ENCODE assay signal across 14 mouse cellular contexts in the genomic region with DNA sequence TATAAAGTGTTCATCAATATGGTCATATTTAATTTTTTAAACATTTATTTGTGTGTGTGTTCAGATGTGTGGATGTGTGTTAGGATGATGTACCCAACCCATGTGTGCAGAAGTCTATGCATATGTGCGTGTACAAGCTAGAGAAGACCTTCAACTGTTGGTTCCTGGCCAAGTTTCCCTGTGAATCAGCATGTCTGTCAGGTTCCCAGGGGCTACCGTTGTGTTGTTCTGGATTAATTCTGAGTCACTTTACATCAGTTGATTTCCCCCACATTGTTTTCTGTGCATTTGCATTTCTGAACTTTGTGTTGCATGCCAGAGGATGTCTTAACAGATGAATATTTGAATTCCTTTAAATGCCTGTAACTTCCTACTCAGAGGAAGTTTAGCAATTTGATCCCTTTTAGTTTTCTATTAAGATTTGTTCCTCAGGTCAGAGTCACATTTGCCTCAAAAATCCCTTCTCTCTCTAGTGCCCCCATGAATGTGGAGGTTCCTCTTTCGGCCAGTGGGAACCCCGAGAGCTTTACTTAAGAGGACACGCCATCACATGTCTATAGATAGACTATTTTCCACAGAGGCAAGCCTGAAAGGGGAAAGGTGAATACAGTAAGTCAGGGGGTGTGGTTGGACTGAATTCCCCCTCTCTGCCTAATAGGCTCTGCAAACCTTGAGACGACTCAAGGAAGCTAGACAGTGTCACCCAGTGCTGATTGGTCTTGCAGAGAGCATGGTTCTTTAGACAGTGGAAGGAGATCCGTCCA.
DNase-seq lines count a peak whose midpoint lies in the region; ATAC-seq and TF ChIP-seq lines count a peak whose summit lies in the region.
"Had no signal": no experiment of that assay in that cellular context is flagged by ENCODE, and none has a peak within 500 bp of the region (broad histone marks: within the 10 kb centered on the region; RNA-seq: fewer than 3 reads in every experiment).

No protein-coding gene starts in this region.

- no peak overlapping the region for H3K9ac ChIP-seq in limb, embryonic 14.5 days (ENCODE audit: low read depth, low read length, severe bottlenecking)

- no peak overlapping the region for H3K4me2 ChIP-seq in limb, embryonic 14.5 days (replicated peaks; ENCODE audit: low read depth, low read length, severe bottlenecking)

- no peak overlapping the region for H3K27ac ChIP-seq in limb, embryonic 14.5 days (replicated peaks; ENCODE audit: low read depth, low read length)
- H3K27ac ChIP-seq in limb, embryonic 10.5 days, result no peak overlapping the region
- H3K27ac ChIP-seq: heart, adult 2 months; stomach, postnatal 0 days had no signal

- no peaks in the 10 kb centered on the region for H3K27me3 ChIP-seq in limb, embryonic 14.5 days (ENCODE audit: control insufficient read depth, insufficient read depth, low read length)
- no peaks in the 10 kb centered on the region for H3K27me3 ChIP-seq in limb, embryonic 10.5 days (ENCODE audit: low read depth, poor library complexity, severe bottlenecking)

- H3K9me3 ChIP-seq in limb, embryonic 14.5 days (ENCODE audit: control insufficient read depth, low read length), result no peaks in the 10 kb centered on the region
- H3K9me3 ChIP-seq in limb, embryonic 10.5 days (replicated peaks), result no peaks in the 10 kb centered on the region

- H3K4me3 ChIP-seq in limb, embryonic 14.5 days (replicated peaks; ENCODE audit: low read length), result no peak overlapping the region
- no peak overlapping the region for H3K4me3 ChIP-seq in limb, embryonic 10.5 days
- H3K4me3 ChIP-seq: heart, adult 2 months had no signal

- peaks cover 11% of the 10 kb centered on the region for H3K4me1 ChIP-seq in limb, embryonic 14.5 days (ENCODE audit: control insufficient read depth, insufficient read depth, low read length)
- peaks cover 23% of the 10 kb centered on the region for H3K4me1 ChIP-seq in limb, embryonic 10.5 days

- no peaks in the 10 kb centered on the region for H3K36me3 ChIP-seq in limb, embryonic 14.5 days (ENCODE audit: control insufficient read depth, insufficient read depth, low read length)
- no peaks in the 10 kb centered on the region for H3K36me3 ChIP-seq in limb, embryonic 10.5 days

- DNase-seq in adrenal gland, adult (ENCODE audit: inconsistent age in 2 of 2, low spot score in 1 of 2), result peak; percentile 36 to 89
- no peak for DNase-seq in adrenal gland, adult 18-20 months (ENCODE audit: low spot score in 2 of 2)
- no peak for DNase-seq in limb, embryonic 14.5 days (ENCODE audit: low spot score)
- no peak for DNase-seq in limb, embryonic 10.5 days (ENCODE audit: low spot score)
- peak; percentile 49 to 67 for DNase-seq in adrenal gland, postnatal 36 days
- DNase-seq in monocyte, adult 2 months (ENCODE audit: low read depth in 1 of 2, low spot score in 2 of 2), result peak; percentile 8 to 25
- no peak for DNase-seq in MN1 (ENCODE audit: low spot score)
- DNase-seq in kidney, adult 11 months, result no peak
- DNase-seq: heart, adult 2 months; heart, postnatal 36 days; thymus, postnatal 4 days had no signal

- no peak for TF ChIP-seq POLR2A in limb, embryonic 14.5 days (IDR thresholded peaks at IDR 0.05; ENCODE audit: borderline replicate concordance, extremely low read depth, insufficient read depth, insufficient read length)

- ATAC-seq in limb, embryonic 14.5 days (ENCODE audit: low FRiP score, low read depth), result peak; percentile 30; the same call in 1 of the 2 replicates
- ATAC-seq: activated CD4-positive, CD25-positive, alpha-beta regulatory T cell, adult 4 months; intestine, postnatal 0 days had no signal

- WGBS in limb, embryonic 14.5 days, result 81% methylated on average over 7 of the region's 7 CpGs
- 95% methylated on average over 7 of the region's 7 CpGs for WGBS in limb, embryonic 10.5 days

Comparison
In these comparisons a context has a peak if more than half of its experiments do, and no peak if none do; other contexts are left out.
1. DNase-seq: peak in adrenal gland, adult (2 of 2), adrenal gland, postnatal 36 days (2 of 2) and monocyte, adult 2 months (2 of 2); none in adrenal gland, adult 18-20 months (0 of 2), limb, embryonic 14.5 days (single experiment), limb, embryonic 10.5 days (single experiment), MN1 (single experiment) and kidney, adult 11 months (single experiment).